Mouse (Mus musculus): ENCODE results near the gene Ube2d1. TPM values are rescaled to one million over a fixed set of nuclear protein-coding genes. Genes with fewer than 3 reads are reported as not detected.
A peak's percentile ranks its signal among the peaks of the same experiment; 100 is the strongest.

Ube2d1 gene
- total RNA-seq (2021): 10 to 100 TPM; 70.3 to 79.7 TPM
- long read RNA-seq, transcript Ube2d1-201 (7 exons, 1,431 nt): major isoform, 38 of 39 reads
- long read RNA-seq, partial matches to known transcripts: 0 of 39 reads
- long read RNA-seq, other reads (novel, unspliced or antisense): 1 of 39 reads

GRCm38 (mm10) chr10:71285126-71285580 lies at the start of gene Ube2d1:
TSS of gene Ube2d1 (minus strand) at chr10:71285262.
- DNase-seq (ENCODE audit: low spot score in 2 of 2): peak; percentile 83 to 90

- DNase-seq (ENCODE audit: low spot score in 2 of 2): no peak
These were observed 47.8 kb upstream of the Ube2d1 start for GRCm38 (mm10) chr10:71332859-71333258.

- no peak for DNase-seq (ENCODE audit: low spot score in 2 of 2)
These were observed 47.3 kb upstream of the Ube2d1 start for GRCm38 (mm10) chr10:71332376-71332775.

DNA sequence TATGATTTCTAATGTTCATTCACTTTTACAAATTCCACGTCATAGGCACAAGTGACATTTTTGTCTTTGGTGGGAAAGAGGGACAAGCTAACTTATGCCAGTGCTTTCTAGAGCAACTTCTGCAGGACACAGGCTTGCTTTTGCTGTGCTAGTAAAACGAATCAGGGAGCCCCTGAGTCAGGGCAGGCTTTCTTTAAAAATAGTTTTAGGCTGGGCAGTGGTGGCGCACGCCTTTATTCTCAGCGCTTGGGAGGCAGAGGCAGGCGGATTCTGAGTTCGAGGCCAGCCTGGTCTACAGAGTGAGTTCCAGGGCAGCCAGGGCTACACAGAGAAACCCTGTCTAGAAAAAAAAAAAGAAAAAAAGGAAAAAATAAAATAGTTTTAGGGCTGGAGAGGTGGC lies 46.8 kb upstream of the Ube2d1 start:
- no peak for DNase-seq (ENCODE audit: low spot score in 2 of 2)

DNA sequence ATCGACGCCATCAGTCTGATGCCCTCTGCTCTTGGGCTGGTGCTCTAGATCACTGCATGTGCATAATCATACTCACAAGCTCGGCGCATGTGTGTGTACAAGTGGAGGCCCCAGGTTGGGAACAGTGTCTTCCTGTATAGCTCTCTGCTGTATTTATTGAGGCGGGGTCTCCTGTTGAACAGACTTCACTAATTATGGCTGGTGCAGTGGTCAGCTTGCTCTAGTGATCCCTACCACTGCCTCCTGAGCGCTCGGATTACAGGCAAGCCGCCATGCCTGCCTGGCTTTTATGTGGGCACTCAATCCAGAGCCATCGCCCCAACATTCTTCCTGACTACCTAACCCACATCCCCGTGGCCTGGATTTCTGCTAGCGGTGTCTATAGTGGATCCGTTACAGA lies 45.0 kb upstream of the Ube2d1 start:
- no peak for DNase-seq (ENCODE audit: low spot score in 2 of 2)

- no peak for DNase-seq (ENCODE audit: low spot score in 2 of 2)
These were observed 44.2 kb upstream of the Ube2d1 start for GRCm38 (mm10) chr10:71329295-71329694.

GRCm38 (mm10) chr10:71328870-71329269 lies 43.8 kb upstream of the Ube2d1 start:
- DNase-seq (ENCODE audit: low spot score in 2 of 2): no peak

DNA sequence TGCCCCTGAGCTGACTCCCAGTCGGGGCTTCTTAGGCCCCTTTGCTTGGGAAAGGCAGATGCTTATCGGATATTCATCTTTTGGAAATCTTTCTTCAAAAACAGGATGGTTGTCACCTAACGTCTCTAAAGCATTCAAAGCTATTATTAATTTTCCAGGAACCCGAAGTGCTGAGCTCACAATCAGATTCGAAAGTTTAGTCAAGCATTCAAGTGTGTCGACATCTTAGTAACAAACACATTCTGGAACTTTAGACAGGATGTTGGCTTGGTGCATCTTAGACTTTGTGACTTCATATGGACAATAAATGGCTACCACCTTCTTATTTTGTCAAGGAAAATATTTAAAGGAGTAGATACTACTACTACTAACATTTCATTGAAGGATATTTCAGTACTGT lies 43.3 kb upstream of the Ube2d1 start:
- no peak for DNase-seq (ENCODE audit: low spot score in 2 of 2)

DNA sequence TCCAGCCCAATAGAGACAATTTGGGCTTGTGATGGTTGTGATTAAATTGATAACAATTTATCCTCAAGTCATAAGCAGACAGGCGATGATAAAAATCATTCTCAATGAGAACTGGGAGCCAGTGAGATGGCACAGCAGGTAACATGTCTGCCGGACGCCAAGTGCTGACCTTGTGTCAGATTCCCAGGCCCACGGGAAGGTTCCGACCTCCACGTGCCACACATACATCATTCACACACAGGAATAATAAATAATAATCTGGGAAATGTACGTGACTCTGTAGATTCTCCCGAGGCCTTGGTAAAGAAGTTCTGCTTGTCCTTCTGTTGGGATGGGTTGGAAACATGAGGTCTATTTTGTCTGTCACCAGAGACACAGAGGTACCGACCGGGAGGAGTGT lies 42.3 kb upstream of the Ube2d1 start:
- DNase-seq (ENCODE audit: low spot score in 2 of 2): no peak

DNA sequence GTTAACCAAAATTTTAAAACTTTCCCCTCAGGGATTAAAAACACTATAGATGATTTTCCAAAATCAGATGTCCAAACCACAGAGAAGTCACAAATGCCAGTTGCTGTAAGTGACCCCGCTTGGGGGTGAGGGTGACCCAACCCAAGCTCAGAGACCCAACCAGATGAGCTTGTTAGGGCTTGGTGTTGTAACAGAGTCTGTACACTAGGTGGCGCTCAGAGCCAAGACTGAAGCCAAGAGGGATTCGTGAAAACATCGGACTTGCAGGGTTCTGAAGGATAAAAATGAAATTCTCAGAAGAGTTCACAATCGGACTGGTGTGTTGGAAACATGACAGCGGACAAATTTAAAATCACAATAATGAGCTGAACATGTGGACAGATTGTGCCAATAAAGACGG lies 41.7 kb upstream of the Ube2d1 start:
- peak; percentile 78 to 82 for DNase-seq (ENCODE audit: low spot score in 2 of 2)

DNA sequence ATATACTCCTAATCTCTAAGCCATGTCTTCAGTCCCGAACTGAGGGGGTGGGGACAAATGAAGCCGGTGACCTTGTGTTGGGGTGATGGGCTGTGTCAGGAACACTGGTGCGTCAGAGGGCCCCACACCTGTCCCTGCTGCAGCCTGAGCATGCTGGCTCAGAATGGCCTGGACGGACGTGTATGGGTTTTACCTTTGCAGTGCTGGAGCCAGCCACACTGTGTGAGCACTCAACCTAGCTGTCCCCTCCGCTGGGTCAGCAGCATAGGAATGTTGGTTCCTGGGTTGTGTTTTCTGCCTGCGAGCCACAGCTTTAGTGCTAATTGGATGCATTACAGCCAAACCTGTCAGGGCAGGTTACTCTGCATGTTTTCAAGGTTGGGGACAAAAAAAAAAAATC lies 41.1 kb upstream of the Ube2d1 start:
- no peak for DNase-seq (ENCODE audit: low spot score in 2 of 2)

- DNase-seq (ENCODE audit: low spot score in 2 of 2): no peak
These were observed 38.6 kb upstream of the Ube2d1 start for GRCm38 (mm10) chr10:71323669-71324068.

GRCm38 (mm10) chr10:71316497-71316896 lies 31.4 kb upstream of the Ube2d1 start:
- no peak for DNase-seq (ENCODE audit: low spot score in 2 of 2)

GRCm38 (mm10) chr10:71316056-71316455 lies 31.0 kb upstream of the Ube2d1 start:
- DNase-seq (ENCODE audit: low spot score in 2 of 2): no peak

GRCm38 (mm10) chr10:71314596-71314995 lies 29.5 kb upstream of the Ube2d1 start:
- no peak for DNase-seq (ENCODE audit: low spot score in 2 of 2)

- no peak for DNase-seq (ENCODE audit: low spot score in 2 of 2)
These were observed 25.2 kb upstream of the Ube2d1 start for GRCm38 (mm10) chr10:71310288-71310687.

GRCm38 (mm10) chr10:71308199-71308598 lies 23.1 kb upstream of the Ube2d1 start:
- DNase-seq (ENCODE audit: low spot score in 2 of 2): no peak

- no peak for DNase-seq (ENCODE audit: low spot score in 2 of 2)
These were observed 21.7 kb upstream of the Ube2d1 start for GRCm38 (mm10) chr10:71306759-71307158.

GRCm38 (mm10) chr10:71306190-71306589 lies 21.1 kb upstream of the Ube2d1 start:
- DNase-seq (ENCODE audit: low spot score in 2 of 2): peak; percentile 40 to 50

GRCm38 (mm10) chr10:71302490-71302889 lies 17.4 kb upstream of the Ube2d1 start:
- no peak for DNase-seq (ENCODE audit: low spot score in 2 of 2)

DNA sequence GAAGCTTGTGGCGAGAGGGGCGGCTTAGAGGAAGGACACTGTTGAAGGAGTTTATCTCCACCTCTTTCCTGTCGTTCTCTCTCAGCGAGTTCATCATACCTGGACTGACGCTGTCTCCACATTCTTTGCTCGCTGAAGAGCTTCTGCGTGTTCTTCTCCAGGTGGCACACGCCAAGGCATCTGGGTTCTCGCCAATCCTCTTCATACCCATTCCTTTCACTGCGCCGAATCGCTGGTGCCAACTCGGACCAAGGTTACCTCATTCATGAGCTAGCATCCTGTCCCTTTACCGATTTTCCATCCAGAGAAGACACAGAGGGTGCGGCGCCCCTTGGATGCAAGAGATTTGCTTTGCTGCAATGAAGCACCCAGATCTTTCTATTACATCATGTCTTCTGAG lies 15.1 kb upstream of the Ube2d1 start:
- no peak for DNase-seq (ENCODE audit: low spot score in 2 of 2)

DNA sequence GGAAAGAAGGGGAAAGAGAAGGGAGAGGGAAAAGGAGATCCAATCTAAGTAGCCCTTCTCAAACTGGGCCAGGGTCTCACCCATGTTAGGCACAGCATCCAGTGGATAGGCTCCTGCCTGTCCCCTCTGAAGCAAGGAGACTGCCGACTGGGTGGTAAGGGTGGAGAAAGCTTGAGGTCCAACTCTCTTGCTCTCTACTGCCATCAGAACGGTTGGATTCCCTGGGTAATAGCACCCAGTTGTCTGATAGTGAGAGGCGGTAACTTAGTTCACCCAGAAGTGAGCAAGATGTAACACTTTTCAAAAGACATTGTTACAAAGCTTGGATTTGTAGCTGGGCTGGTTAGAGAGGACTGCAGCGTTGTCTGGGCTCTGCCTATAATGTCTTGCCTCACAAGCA lies 8.2 kb upstream of the Ube2d1 start:
- no peak for DNase-seq (ENCODE audit: low spot score in 2 of 2)

GRCm38 (mm10) chr10:71292254-71292653 lies 7.2 kb upstream of the Ube2d1 start:
- no peak for DNase-seq (ENCODE audit: low spot score in 2 of 2)

- no peak for DNase-seq (ENCODE audit: low spot score in 2 of 2)
These were observed 6.7 kb upstream of the Ube2d1 start for GRCm38 (mm10) chr10:71291801-71292200.

All from layer of hippocampus, postnatal 10 days (tissue).